Mouse (Mus musculus): Measurements from ENCODE around the gene Smim6. TPM values are rescaled to one million over a fixed set of nuclear protein-coding genes. Genes with fewer than 3 reads are reported as not detected.

The Smim6 gene
- polyA plus RNA-seq (2015; fragmentation: Nextera tagmentation; extraction: Ambion mirVana): 0.24 and 0.79 TPM in 2 replicates

GRCm38 (mm10) chr11:115911632-115912376 lies at the start of gene Smim6:
Gene Smim6 (plus strand): TSS chr11:115912017.

GRCm38 (mm10) chr11:115899486-115900266 lies 12.1 kb upstream of the Smim6 start, which contains the start of gene Smim5:
Gene Smim5 (plus strand): TSS chr11:115899966.

GRCm38 (mm10) chr11:115933108-115933746 lies 21.4 kb downstream of the Smim6 start, which contains the start of the genes Sap30bp and Recql5:
Gene Sap30bp (plus strand): TSS chr11:115933282.
Gene Recql5 (minus strand): TSS chr11:115933477.

Other genes starting within 250 kb of the Smim6 start
- gene Grb2, start 203.4 kb upstream of the Smim6 start, polyA plus RNA-seq (2015; fragmentation: Nextera tagmentation; extraction: Ambion mirVana): 149 and 165 TPM in 2 replicates
- gene Tmem94, start 146.6 kb upstream of the Smim6 start, polyA plus RNA-seq (2015; fragmentation: Nextera tagmentation; extraction: Ambion mirVana): 13.7 and 15.9 TPM in 2 replicates
- 10.1 and 10.3 TPM in 2 replicates for gene Caskin2, start 98.4 kb upstream of the Smim6 start, polyA plus RNA-seq (2015; fragmentation: Nextera tagmentation; extraction: Ambion mirVana)
- 18.9 and 21.3 TPM in 2 replicates for gene Tsen54, start 97.3 kb upstream of the Smim6 start, polyA plus RNA-seq (2015; fragmentation: Nextera tagmentation; extraction: Ambion mirVana)
- 0.79 and 0.93 TPM in 2 replicates for gene Llgl2, start 88.0 kb upstream of the Smim6 start, polyA plus RNA-seq (2015; fragmentation: Nextera tagmentation; extraction: Ambion mirVana)
- 0.15 and 0.46 TPM in 2 replicates for gene Myo15b, start 53.6 kb upstream of the Smim6 start, polyA plus RNA-seq (2015; fragmentation: Nextera tagmentation; extraction: Ambion mirVana)
- 2.6 and 4.5 TPM in 2 replicates for gene Smim5, start 12.1 kb upstream of the Smim6 start, polyA plus RNA-seq (2015; fragmentation: Nextera tagmentation; extraction: Ambion mirVana)
- gene Sap30bp, start 21.3 kb downstream of the Smim6 start, polyA plus RNA-seq (2015; fragmentation: Nextera tagmentation; extraction: Ambion mirVana): 36.7 and 40.3 TPM in 2 replicates
- 10.4 and 12.7 TPM in 2 replicates for gene Recql5, start 21.5 kb downstream of the Smim6 start, polyA plus RNA-seq (2015; fragmentation: Nextera tagmentation; extraction: Ambion mirVana)
- 3.0 and 3.2 TPM in 2 replicates for gene Itgb4, start 62.7 kb downstream of the Smim6 start, polyA plus RNA-seq (2015; fragmentation: Nextera tagmentation; extraction: Ambion mirVana)
- 56.4 and 56.8 TPM in 2 replicates for gene Galk1, start 100.7 kb downstream of the Smim6 start, polyA plus RNA-seq (2015; fragmentation: Nextera tagmentation; extraction: Ambion mirVana)
- 1,032 and 1,124 TPM in 2 replicates for gene H3f3b, start 115.9 kb downstream of the Smim6 start, polyA plus RNA-seq (2015; fragmentation: Nextera tagmentation; extraction: Ambion mirVana)
- gene Unk, start 118.3 kb downstream of the Smim6 start, polyA plus RNA-seq (2015; fragmentation: Nextera tagmentation; extraction: Ambion mirVana): 22.2 and 24.0 TPM in 2 replicates
- 1.1 and 1.3 TPM in 2 replicates for gene Unc13d, start 165.9 kb downstream of the Smim6 start, polyA plus RNA-seq (2015; fragmentation: Nextera tagmentation; extraction: Ambion mirVana)
- 202 and 232 TPM in 2 replicates for gene Wbp2, start 175.0 kb downstream of the Smim6 start, polyA plus RNA-seq (2015; fragmentation: Nextera tagmentation; extraction: Ambion mirVana)
- 13.7 and 14.9 TPM in 2 replicates for gene Trim47, start 215.2 kb downstream of the Smim6 start, polyA plus RNA-seq (2015; fragmentation: Nextera tagmentation; extraction: Ambion mirVana)
- gene Trim65, start 219.1 kb downstream of the Smim6 start, polyA plus RNA-seq (2015; fragmentation: Nextera tagmentation; extraction: Ambion mirVana): 3.1 and 3.7 TPM in 2 replicates
- gene Mrpl38, start 226.9 kb downstream of the Smim6 start, polyA plus RNA-seq (2015; fragmentation: Nextera tagmentation; extraction: Ambion mirVana): 79.1 and 86.5 TPM in 2 replicates